Comparison of ENCODE assay signal across 18 mouse cellular contexts in the genomic region with DNA sequence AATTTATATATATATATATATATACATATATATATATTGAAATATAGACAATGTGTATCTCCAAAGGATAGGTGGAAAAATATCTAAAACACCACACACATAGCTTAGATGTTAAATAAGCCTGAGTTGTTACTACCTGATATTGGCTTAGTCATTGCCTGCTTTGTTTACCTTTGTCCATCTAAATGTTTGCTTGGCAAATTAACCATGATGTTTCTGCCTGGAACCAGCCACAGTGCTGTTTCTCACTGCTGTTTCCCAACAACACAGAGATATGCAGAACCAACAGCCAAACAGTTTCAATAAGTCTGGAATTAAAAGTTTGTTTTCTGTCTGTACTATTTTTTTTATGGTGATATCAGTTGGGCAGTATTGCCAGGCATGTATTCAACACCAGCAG. TPM values are rescaled to one million over a fixed set of nuclear protein-coding genes. Genes with fewer than 3 reads are reported as not detected.
"Had no signal": no experiment of that assay in that cellular context is flagged by ENCODE, and none has a peak within 500 bp of the region (broad histone marks: within the 10 kb centered on the region; RNA-seq: fewer than 3 reads in every experiment).

No protein-coding gene starts in this region.

- DNase-seq: retina, postnatal 1 day; right cerebral cortex, adult 18-20 months; right cerebral cortex, postnatal 14 days; right cerebral cortex, postnatal 25 days; right cerebral cortex, postnatal 4 days; spleen, adult 18-20 months; thymus, adult 18-20 months; thymus, adult 2 months; thymus, postnatal 14 days; thymus, postnatal 25 days; thymus, postnatal 36 days; thymus, postnatal 4 days had no signal

- H3K4me2 ChIP-seq: neural tube, embryonic 13.5 days; neural tube, embryonic 15.5 days; stomach, embryonic 15.5 days had no signal

- H3K4me3 ChIP-seq: neural tube, embryonic 13.5 days; neural tube, embryonic 15.5 days; stomach, embryonic 15.5 days had no signal

- H3K27ac ChIP-seq: neural tube, embryonic 13.5 days; neural tube, embryonic 15.5 days; stomach, embryonic 15.5 days had no signal

- H3K9ac ChIP-seq: neural tube, embryonic 13.5 days; neural tube, embryonic 15.5 days; stomach, embryonic 15.5 days had no signal

- H3K4me1 ChIP-seq: neural tube, embryonic 13.5 days; neural tube, embryonic 15.5 days; stomach, embryonic 15.5 days had no signal

- H3K9me3 ChIP-seq: neural tube, embryonic 13.5 days; neural tube, embryonic 15.5 days; stomach, embryonic 15.5 days had no signal

- H3K27me3 ChIP-seq: neural tube, embryonic 13.5 days; neural tube, embryonic 15.5 days; stomach, embryonic 15.5 days had no signal

- H3K36me3 ChIP-seq: neural tube, embryonic 13.5 days; neural tube, embryonic 15.5 days; stomach, embryonic 15.5 days had no signal

RNA-seq across cellular contexts. Expression of a gene that starts 59.6 kb away (rescaled TPM):
- total RNA-seq: neutrophil, adult 5-6 weeks had no signal
- polyA plus RNA-seq: small intestine, adult 2 months; spleen, adult 2 months had no signal
